Mouse (Mus musculus): ENCODE measurements around the gene Tbc1d23. TPM values are rescaled to one million over a fixed set of nuclear protein-coding genes. Genes with fewer than 3 reads are reported as not detected.

Tbc1d23 gene
- polyA plus RNA-seq, 1 experiment from 2014 or later: 28.3 TPM

DNA sequence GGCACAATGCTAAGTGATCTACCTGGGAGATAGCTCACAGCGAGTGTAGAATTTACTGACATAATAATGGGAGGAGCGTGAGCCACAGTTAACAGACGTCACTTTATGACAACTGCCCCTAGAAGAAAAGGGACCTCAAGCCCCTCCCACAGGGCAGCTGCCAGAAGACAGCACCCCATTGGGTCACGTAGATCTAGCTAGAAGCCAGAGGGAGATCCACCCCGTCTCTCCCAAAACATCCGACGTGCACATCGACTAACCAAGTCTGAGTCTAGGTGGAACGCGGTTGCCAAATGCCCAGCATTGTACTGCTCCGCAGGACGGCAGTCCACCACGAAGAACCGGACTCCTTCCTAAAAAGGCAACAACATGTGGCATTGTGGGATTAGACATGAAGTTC lies 40.1 kb downstream of the Tbc1d23 start:
- H3K27ac ChIP-seq (ENCODE audit: low read depth, low read length): no peak overlapping the region
- WGBS: 89% methylated on average over 14 of the region's 14 CpGs
- DNase-seq (ENCODE audit: low spot score): no peak
- no peaks in the 10 kb centered on the region for H3K4me1 ChIP-seq (ENCODE audit: control insufficient read depth, insufficient read depth, low read length)
- H3K36me3 ChIP-seq (ENCODE audit: control insufficient read depth, insufficient read depth, low read length): no peaks in the 10 kb centered on the region; the same call in 1 of the 2 replicates
- no peak for ATAC-seq (ENCODE audit: insufficient read depth, low FRiP score, low TSS enrichment)
- H3K27me3 ChIP-seq (ENCODE audit: control insufficient read depth, insufficient read depth, low read length): no peaks in the 10 kb centered on the region
- no peaks in the 10 kb centered on the region for H3K9me3 ChIP-seq (ENCODE audit: control insufficient read depth, low read length)
- H3K4me2 ChIP-seq (ENCODE audit: low read depth): no peak overlapping the region
- H3K4me3 ChIP-seq (ENCODE audit: low read depth, low read length): no peak overlapping the region
- no peak overlapping the region for H3K9ac ChIP-seq (ENCODE audit: low read length)

DNA sequence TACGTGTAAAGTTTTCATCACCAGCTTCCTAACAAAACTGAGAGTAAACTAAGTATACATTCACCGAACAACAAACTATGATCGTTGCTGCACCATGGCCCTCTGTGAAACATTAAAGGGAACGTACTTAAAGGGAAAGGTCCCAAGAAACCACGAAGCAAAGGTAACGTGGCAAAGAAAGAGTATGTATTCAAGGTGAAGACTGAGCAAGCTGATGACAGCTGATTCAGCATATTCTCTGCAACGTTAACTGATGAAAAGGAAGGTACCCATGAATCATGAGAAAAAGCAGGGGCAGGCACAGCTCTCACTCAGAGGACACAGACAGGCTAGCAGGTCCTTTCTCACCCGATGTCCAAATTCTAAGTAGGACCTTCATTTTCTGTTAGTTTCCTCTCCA lies 40.9 kb downstream of the Tbc1d23 start:
- no peak overlapping the region for H3K4me3 ChIP-seq (ENCODE audit: low read depth, low read length)
- H3K27ac ChIP-seq (ENCODE audit: low read depth, low read length): no peak overlapping the region
- ATAC-seq (ENCODE audit: insufficient read depth, low FRiP score, low TSS enrichment) (no peak), DNase-seq (ENCODE audit: low spot score) (no peak)
- no peaks in the 10 kb centered on the region for H3K9me3 ChIP-seq (ENCODE audit: control insufficient read depth, low read length)
- no peak overlapping the region for H3K4me2 ChIP-seq (ENCODE audit: low read depth)
- no peaks in the 10 kb centered on the region for H3K27me3 ChIP-seq (ENCODE audit: control insufficient read depth, insufficient read depth, low read length)
- H3K9ac ChIP-seq (ENCODE audit: low read length): no peak overlapping the region
- 92% methylated on average over 8 of the region's 8 CpGs for WGBS
- no peaks in the 10 kb centered on the region for H3K4me1 ChIP-seq (ENCODE audit: control insufficient read depth, insufficient read depth, low read length)
- no peaks in the 10 kb centered on the region; the same call in 1 of the 2 replicates for H3K36me3 ChIP-seq (ENCODE audit: control insufficient read depth, insufficient read depth, low read length)

DNA sequence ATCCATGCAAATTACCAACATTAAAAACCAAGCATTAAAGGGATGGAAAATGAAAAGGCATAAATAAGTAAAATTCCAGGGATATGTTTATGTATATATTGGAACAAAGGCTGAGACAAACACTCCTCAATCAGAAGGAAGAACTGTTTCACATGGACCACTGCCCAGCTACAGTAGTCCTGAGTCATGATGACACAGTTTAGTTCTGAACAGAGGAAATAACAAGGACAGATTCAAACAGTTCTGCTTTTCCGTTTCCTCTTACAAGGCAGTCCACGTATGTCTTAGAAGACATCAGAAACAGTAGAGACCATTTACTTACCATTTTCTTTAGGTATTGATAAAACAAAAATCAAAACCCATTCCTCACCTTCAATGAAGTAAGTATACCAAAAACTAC lies 41.8 kb downstream of the Tbc1d23 start:
- no peak overlapping the region for H3K27ac ChIP-seq (ENCODE audit: low read depth, low read length)
- no peaks in the 10 kb centered on the region for H3K4me1 ChIP-seq (ENCODE audit: control insufficient read depth, insufficient read depth, low read length)
- no peak overlapping the region for H3K4me2 ChIP-seq (ENCODE audit: low read depth)
- 93% methylated on average over 2 of the region's 2 CpGs for WGBS
- ATAC-seq (ENCODE audit: insufficient read depth, low FRiP score, low TSS enrichment) (no peak), DNase-seq (ENCODE audit: low spot score) (no peak)
- no peaks in the 10 kb centered on the region; the same call in 1 of the 2 replicates for H3K36me3 ChIP-seq (ENCODE audit: control insufficient read depth, insufficient read depth, low read length)
- no peak overlapping the region for H3K9ac ChIP-seq (ENCODE audit: low read length)
- no peaks in the 10 kb centered on the region for H3K9me3 ChIP-seq (ENCODE audit: control insufficient read depth, low read length)
- no peak overlapping the region for H3K4me3 ChIP-seq (ENCODE audit: low read depth, low read length)
- no peaks in the 10 kb centered on the region for H3K27me3 ChIP-seq (ENCODE audit: control insufficient read depth, insufficient read depth, low read length)

DNA sequence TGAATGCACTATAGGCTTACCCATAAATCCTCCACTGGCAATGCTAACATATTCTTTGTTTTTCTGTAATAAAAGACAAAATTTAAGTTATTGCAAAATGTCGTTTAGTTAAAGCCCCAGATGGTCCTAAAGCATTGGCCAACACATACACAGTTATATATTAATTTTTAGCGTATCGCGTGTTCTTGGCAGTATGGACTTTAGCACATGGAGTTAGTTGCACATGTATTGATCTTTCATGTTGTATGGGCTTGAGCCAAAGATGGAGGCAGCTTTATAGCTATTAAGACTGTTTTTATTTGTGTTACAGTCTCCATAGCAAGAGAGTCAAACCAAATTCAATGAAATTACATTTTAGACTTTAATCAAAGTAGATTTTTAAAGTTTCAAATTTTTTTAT lies 44.7 kb downstream of the Tbc1d23 start:
- Histone ChIP-seq H3K4me2 (ENCODE audit: low read depth) (no peak overlapping the region), H3K4me3 (ENCODE audit: low read depth, low read length) (no peak overlapping the region), H3K4me1 (ENCODE audit: control insufficient read depth, insufficient read depth, low read length) (no peaks in the 10 kb centered on the region), H3K9ac (ENCODE audit: low read length) (no peak overlapping the region), H3K27ac (ENCODE audit: low read depth, low read length) (no peak overlapping the region), H3K36me3 (ENCODE audit: control insufficient read depth, insufficient read depth, low read length) (peaks cover 2% of the 10 kb centered on the region), H3K9me3 (ENCODE audit: control insufficient read depth, low read length) (no peaks in the 10 kb centered on the region), H3K27me3 (ENCODE audit: control insufficient read depth, insufficient read depth, low read length) (no peaks in the 10 kb centered on the region)
- DNase-seq (ENCODE audit: low spot score) (no peak), ATAC-seq (ENCODE audit: insufficient read depth, low FRiP score, low TSS enrichment) (no peak)
- 97% methylated on average over 4 of the region's 4 CpGs for WGBS

DNA sequence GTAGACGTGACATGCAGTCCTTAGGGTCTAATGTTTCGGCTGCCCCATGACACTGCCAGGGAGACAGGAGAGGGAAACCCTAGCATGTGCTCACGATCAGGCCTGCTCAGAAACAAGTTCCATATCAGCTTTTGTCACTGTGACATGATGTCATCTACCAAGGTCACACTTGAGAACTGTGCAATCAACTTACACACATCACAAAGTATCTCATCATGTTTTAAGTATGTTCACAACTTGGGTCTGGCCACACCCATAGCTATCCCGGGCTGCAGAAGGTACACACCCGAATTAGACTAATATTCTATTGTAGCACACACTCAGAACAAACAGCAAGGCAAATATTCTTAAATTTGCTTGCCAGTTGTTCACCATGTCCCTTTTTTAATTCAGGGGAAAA lies 49.3 kb downstream of the Tbc1d23 start:
- Histone ChIP-seq H3K9me3 (ENCODE audit: control insufficient read depth, low read length) (no peaks in the 10 kb centered on the region), H3K27me3 (ENCODE audit: control insufficient read depth, insufficient read depth, low read length) (no peaks in the 10 kb centered on the region), H3K27ac (ENCODE audit: low read depth, low read length) (no peak overlapping the region), H3K4me2 (ENCODE audit: low read depth) (no peak overlapping the region), H3K36me3 (ENCODE audit: control insufficient read depth, insufficient read depth, low read length) (peaks cover 2% of the 10 kb centered on the region; the same call in 1 of the 2 replicates), H3K4me3 (ENCODE audit: low read depth, low read length) (no peak overlapping the region), H3K9ac (ENCODE audit: low read length) (no peak overlapping the region), H3K4me1 (ENCODE audit: control insufficient read depth, insufficient read depth, low read length) (no peaks in the 10 kb centered on the region)
- no peak for DNase-seq (ENCODE audit: low spot score)
- no peak for ATAC-seq (ENCODE audit: insufficient read depth, low FRiP score, low TSS enrichment)
- WGBS: 88% methylated on average over 5 of the region's 5 CpGs

DNA sequence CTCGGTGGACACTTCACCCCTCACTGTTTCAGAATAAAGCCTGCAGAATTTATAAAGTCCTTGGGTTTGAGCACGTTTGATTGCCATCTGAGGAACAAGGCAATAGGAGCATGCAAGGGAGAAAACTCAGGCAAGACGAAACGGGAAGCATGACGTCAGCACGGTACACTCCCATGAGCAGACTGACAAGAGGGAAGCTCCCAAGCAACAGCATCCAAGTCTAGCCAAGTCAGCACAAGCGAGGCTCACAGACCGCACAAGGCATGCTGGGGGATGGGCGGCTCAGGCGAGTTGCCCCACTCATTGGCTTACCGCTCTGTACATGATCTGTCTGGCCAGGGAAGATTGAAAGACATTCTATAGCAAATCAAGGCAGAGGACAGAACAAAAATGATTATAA lies 50.1 kb downstream of the Tbc1d23 start:
- 89% methylated on average over 11 of the region's 11 CpGs for WGBS
- DNase-seq (ENCODE audit: low spot score): no peak
- Histone ChIP-seq H3K9me3 (ENCODE audit: control insufficient read depth, low read length) (no peaks in the 10 kb centered on the region), H3K4me1 (ENCODE audit: control insufficient read depth, insufficient read depth, low read length) (no peaks in the 10 kb centered on the region), H3K27ac (ENCODE audit: low read depth, low read length) (no peak overlapping the region), H3K4me3 (ENCODE audit: low read depth, low read length) (no peak overlapping the region), H3K27me3 (ENCODE audit: control insufficient read depth, insufficient read depth, low read length) (no peaks in the 10 kb centered on the region), H3K36me3 (ENCODE audit: control insufficient read depth, insufficient read depth, low read length) (peaks cover 2% of the 10 kb centered on the region; the same call in 1 of the 2 replicates), H3K4me2 (ENCODE audit: low read depth) (no peak overlapping the region), H3K9ac (ENCODE audit: low read length) (no peak overlapping the region)
- no peak for ATAC-seq (ENCODE audit: insufficient read depth, low FRiP score, low TSS enrichment)

DNA sequence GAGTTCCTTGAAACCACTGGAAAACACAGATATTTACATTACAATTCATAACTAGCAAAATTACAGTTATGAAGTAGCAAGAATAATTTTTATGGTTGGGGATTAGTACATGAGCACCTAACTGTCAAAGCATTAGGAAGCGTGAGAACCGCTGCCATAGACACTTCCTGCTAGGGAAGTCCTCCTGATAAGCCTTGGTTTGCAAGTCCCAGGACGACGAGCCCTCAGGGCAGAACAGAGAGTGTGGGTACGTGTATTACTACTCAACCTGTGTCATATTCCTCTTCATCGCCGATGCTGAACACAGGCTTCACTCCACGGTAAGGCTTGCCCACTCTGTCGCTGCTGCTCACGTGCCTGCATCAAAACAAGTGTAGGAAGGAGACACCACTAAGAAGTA lies 53.6 kb downstream of the Tbc1d23 start:
- H3K9ac ChIP-seq (ENCODE audit: low read length): no peak overlapping the region
- H3K4me2 ChIP-seq (ENCODE audit: low read depth): no peak overlapping the region
- H3K4me3 ChIP-seq (ENCODE audit: low read depth, low read length): no peak overlapping the region
- no peak for ATAC-seq (ENCODE audit: insufficient read depth, low FRiP score, low TSS enrichment)
- H3K27ac ChIP-seq (ENCODE audit: low read depth, low read length): no peak overlapping the region
- no peaks in the 10 kb centered on the region for H3K27me3 ChIP-seq (ENCODE audit: control insufficient read depth, insufficient read depth, low read length)
- H3K36me3 ChIP-seq (ENCODE audit: control insufficient read depth, insufficient read depth, low read length): peaks cover 2% of the 10 kb centered on the region; the same call in 1 of the 2 replicates
- no peaks in the 10 kb centered on the region for H3K9me3 ChIP-seq (ENCODE audit: control insufficient read depth, low read length)
- DNase-seq (ENCODE audit: low spot score): no peak
- no peaks in the 10 kb centered on the region for H3K4me1 ChIP-seq (ENCODE audit: control insufficient read depth, insufficient read depth, low read length)
- WGBS: 91% methylated on average over 10 of the region's 10 CpGs

DNA sequence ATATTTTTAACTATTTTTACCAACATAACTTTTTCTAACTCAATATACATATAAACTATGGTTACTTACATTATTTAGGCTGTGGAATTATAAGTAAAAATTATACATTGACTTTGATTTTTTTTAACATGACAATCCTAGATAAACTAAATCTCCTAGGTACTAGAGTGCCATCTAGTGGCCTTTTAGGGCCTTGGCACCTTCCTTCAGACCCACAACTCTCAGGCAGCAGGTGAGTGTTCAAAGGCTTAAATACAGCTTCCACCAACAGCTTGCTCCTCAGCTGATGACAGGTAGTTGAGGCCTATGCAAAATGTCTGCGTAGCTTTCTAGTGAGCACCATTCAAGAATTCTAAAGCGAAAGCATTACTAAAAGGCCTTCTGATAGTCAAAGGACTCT lies 54.0 kb downstream of the Tbc1d23 start:
- Histone ChIP-seq H3K9me3 (ENCODE audit: control insufficient read depth, low read length) (no peaks in the 10 kb centered on the region), H3K4me1 (ENCODE audit: control insufficient read depth, insufficient read depth, low read length) (no peaks in the 10 kb centered on the region), H3K36me3 (ENCODE audit: control insufficient read depth, insufficient read depth, low read length) (peaks cover 2% of the 10 kb centered on the region; the same call in 1 of the 2 replicates), H3K27ac (ENCODE audit: low read depth, low read length) (no peak overlapping the region), H3K4me2 (ENCODE audit: low read depth) (no peak overlapping the region), H3K9ac (ENCODE audit: low read length) (no peak overlapping the region), H3K27me3 (ENCODE audit: control insufficient read depth, insufficient read depth, low read length) (no peaks in the 10 kb centered on the region), H3K4me3 (ENCODE audit: low read depth, low read length) (no peak overlapping the region)
- DNase-seq (ENCODE audit: low spot score): peak; percentile 15
- WGBS: 70% methylated on average over 2 of the region's 2 CpGs
- no peak for ATAC-seq (ENCODE audit: insufficient read depth, low FRiP score, low TSS enrichment)

DNA sequence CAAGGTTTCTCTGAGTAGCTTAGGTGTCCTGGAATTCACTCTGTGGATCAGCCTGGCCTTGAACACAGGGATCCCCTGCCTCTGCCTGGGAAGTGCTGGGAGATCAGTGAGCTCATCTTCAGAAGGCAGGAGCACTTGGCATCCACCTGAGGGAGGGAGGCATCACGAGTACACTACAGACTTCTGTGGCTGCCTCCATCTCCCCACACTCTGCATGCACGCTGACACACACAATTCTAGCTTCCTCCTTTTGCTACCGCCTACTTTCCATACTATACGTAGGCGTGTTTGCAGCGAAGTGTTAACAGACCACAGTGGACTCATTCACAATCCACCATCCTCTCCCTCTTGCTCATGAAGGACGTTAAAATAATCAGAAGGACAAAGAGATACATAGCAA lies 55.0 kb downstream of the Tbc1d23 start:
- Histone ChIP-seq H3K9me3 (ENCODE audit: control insufficient read depth, low read length) (no peaks in the 10 kb centered on the region), H3K36me3 (ENCODE audit: control insufficient read depth, insufficient read depth, low read length) (no peaks in the 10 kb centered on the region; the same call in 1 of the 2 replicates), H3K4me3 (ENCODE audit: low read depth, low read length) (no peak overlapping the region), H3K4me1 (ENCODE audit: control insufficient read depth, insufficient read depth, low read length) (no peaks in the 10 kb centered on the region), H3K4me2 (ENCODE audit: low read depth) (no peak overlapping the region), H3K27me3 (ENCODE audit: control insufficient read depth, insufficient read depth, low read length) (no peaks in the 10 kb centered on the region), H3K9ac (ENCODE audit: low read length) (no peak overlapping the region), H3K27ac (ENCODE audit: low read depth, low read length) (no peak overlapping the region)
- 88% methylated on average over 7 of the region's 7 CpGs for WGBS
- ATAC-seq (ENCODE audit: insufficient read depth, low FRiP score, low TSS enrichment) (no peak), DNase-seq (ENCODE audit: low spot score) (no peak)
